Mouse (Mus musculus) frontal cortex, adult 2 months (tissue): Measurements from ENCODE around the gene Gm20388. TPM values are rescaled to one million over a fixed set of nuclear protein-coding genes. Genes with fewer than 3 reads are reported as not detected.

Experiments used
- DNase-seq, 2 experiments: peaks; one replicate each; pipeline ENCODE4 v3.0.0; 2022; ENCODE audit warnings: low spot score in 1 of 2; ENCODE audit errors: extremely low spot score in 1 of 2
- polyA plus RNA-seq: library from polyadenylated mRNA; depleted of rRNA; stranded (reverse); fragments of >200 nt; gene quantifications from 2 replicates; pipeline ENCODE4 v1.2.3, GENCODE M21; 2012

The Gm20388 gene
- polyA plus RNA-seq, 1 experiment: 22.2 TPM

DNA sequence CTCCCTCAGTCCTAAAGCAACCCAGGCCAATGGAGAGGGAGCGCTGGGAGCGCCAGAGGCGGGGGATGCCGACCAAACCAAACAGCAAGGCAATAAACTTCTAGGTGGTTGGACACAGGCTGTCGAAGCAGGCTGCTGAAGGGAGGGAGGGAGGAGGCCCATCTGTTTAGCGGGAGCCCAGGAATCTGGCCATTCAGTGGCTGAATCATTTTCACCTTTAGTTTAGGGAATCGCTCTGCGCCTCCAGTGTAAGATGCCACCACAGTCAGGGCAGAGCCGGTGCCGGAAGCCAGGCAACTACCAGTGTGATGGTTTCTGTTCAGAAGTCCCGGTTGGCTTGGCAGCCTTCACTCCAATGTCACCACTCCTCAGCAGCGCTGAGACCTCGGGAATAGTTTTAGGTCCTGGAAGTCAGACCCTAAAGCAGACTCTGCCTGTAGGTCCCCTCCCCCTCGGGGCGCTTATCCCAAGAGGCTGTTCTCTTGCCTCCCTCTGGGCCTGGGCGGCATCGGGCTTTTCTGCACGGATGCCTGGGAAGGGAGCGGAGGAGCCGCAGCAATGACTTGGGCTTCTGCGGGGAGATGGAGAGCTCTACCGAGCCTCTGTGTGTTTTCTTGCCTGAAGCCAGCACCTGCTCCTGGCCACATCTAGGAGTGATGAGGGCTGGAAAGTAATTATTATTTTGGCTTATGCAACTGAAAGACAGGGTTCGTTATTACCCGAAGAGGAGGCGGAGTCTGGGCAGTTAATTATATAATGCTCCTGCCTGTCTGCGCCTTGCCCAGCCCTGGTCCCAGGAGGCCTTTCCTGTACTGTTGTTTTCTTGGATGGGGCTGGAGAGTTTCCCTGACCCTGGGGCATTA lies 1821.1 kb downstream of the Gm20388 start:
- DNase-seq: peak; percentile 55 to 75

GRCm38 (mm10) chr8:121732334-121732665 lies 1821.7 kb downstream of the Gm20388 start:
- no peak for DNase-seq

DNA sequence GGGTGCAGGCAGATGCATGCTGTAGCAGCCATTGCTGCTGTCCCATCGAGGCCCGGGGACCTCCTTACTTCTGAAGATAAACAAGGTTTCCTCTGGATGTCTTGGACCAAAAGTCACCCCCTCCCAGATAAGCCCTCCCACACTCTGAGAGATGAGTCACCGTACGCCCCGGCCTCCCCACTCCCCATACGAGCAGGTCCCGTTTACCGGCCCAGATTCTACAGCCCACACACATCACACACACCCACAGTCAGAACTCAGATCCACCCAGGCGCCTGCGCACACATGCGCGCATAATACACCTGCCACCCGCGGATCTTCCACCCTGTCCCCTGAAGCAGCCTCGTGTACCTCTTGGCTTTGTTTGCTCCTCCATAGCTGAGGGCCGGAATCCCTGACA lies 1823.6 kb downstream of the Gm20388 start:
- peak; percentile 69 to 85 for DNase-seq

GRCm38 (mm10) chr8:121736236-121736635 lies 1825.6 kb downstream of the Gm20388 start:
- DNase-seq: no peak

DNA sequence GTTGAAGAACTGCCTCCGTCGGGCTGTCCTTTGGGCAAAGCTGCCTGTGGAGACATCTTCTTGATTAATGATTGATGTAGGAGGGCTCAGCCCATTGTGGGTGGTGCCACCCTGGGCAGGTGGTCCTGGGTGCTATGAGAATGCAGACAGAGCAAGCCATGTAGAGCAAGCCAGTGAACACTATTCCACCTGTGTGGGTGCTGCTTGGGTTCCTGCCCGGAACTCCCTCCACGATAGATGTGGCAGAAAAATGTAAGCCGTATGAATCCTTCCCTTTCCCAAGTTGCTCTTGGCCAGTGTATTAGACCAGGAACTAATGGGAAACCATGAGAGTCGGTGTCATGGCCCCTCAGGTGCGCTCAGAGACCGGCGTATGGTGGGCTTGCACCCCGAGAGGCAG lies 1830.1 kb downstream of the Gm20388 start:
- no peak for DNase-seq

- no peak for DNase-seq
Measured at GRCm38 (mm10) chr8:121749501-121749900, 1838.9 kb downstream of the Gm20388 start.

- no peak for DNase-seq
Measured at GRCm38 (mm10) chr8:121750512-121750911, 1839.9 kb downstream of the Gm20388 start.

DNA sequence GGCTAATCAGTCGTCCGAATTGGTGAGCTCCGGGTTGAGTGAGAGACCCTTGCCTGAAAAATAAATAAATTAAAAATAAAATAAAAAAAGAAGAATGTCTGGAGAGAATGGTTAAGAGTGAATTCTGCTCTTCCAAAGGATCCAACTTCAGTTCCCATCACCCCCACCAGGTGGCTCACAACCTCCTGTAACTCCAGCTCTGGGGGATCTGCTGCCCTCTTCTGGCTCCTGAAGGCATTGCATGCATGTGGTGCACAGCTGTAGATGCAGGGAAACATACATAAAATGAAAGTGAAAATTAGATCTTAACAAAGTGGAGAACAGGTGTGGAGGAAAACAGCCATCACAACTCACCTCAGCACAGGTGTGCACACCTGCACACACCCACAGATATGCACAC lies 1840.8 kb downstream of the Gm20388 start:
- peak in 1 of 2 experiments; percentile 83 for DNase-seq

DNA sequence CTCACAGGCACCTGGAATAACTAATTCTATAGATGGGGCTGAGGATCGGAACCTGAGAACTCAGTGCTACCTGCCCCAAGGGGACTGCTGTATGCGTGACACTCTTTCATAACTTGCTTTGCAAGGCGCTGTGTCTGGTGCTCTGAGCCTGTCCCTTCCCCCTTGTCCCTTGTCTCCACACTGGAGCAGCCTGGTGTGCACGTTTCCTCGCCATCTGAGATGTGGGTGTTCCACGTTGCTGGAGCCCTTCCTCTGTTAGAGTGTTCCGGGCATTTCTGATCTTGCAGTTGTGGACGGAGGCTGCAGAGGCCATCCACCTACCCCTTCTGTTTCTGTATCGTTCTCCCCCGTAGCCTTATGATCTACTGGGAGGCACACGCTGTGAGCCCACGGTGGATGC lies 1847.8 kb downstream of the Gm20388 start:
- no peak for DNase-seq

DNA sequence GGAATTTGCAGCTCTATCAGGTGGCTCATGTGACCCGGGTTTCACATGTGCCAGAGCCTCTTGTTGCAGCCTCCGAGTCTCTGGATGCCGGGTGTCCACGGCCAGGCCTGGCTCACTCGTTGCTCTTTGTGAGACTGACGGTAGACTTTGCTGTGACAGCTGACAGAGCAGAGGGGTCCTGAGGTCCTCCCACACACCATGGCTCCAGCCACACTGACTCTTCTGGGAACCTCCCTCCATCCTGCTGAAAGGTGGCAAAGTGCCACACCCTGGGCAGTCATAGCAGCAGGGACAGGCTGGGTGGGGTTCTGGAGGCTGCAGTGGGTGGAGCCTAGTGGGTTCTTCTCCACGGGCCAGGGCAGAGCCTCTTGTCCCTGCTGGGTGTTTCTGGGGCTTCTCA lies 1849.8 kb downstream of the Gm20388 start:
- DNase-seq: no peak

DNA sequence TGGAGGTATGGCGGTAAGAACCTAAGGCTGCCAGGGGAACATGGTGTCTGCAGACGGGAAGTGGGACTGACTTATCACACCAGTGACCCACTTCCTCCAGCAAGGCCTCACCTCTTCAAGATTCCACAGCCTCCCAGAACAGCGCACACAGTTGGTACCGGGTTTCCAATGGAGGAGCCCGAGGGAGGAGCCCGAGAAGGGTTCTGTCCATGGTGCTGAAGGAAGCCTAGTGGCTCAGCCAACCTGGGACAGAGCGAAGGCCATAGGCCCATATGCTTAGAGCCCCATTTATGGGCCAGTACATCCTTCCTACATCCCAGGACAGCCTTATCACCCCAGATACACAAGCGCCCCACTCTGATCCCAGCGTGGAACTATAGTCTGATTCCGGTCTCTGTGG lies 1850.8 kb downstream of the Gm20388 start:
- DNase-seq: no peak

DNA sequence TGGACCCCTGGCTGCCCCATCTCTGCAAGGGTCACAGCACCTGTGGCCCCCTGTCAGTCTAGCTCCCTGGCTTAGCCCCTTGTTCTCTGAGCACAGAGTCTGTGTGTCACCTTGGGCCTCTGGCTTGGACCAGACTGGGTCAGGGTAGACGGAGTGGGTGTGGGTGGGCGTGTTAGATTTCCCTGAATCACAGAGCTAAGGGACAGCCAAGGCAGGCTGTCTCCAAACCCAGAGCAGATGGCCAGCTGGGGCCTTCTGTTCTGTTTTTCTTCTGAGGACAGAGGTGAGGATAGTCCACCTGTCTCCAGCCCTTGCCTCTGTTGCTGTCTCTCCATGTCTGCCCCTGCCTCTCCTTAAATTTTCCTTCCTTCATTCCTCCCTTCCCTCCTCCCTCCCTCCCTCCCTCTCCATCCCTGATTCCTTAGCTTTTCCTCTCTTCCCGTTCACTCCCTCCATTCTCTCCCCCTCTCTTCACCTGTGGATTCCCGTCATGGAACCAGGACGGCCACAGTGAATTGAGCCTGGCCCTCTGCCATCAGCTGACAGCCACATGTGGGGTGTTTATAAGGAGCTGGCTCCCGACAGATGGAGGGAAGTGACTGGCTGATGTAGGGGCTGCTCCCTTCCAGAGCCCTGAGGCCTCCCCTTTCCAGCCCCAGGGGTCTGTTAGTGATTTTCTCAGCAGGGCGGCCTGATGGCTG lies 1852.5 kb downstream of the Gm20388 start:
- peak in 1 of 2 experiments; percentile 38 for DNase-seq

- DNase-seq: no peak
Measured at GRCm38 (mm10) chr8:121763700-121764013, 1853.0 kb downstream of the Gm20388 start.

DNA sequence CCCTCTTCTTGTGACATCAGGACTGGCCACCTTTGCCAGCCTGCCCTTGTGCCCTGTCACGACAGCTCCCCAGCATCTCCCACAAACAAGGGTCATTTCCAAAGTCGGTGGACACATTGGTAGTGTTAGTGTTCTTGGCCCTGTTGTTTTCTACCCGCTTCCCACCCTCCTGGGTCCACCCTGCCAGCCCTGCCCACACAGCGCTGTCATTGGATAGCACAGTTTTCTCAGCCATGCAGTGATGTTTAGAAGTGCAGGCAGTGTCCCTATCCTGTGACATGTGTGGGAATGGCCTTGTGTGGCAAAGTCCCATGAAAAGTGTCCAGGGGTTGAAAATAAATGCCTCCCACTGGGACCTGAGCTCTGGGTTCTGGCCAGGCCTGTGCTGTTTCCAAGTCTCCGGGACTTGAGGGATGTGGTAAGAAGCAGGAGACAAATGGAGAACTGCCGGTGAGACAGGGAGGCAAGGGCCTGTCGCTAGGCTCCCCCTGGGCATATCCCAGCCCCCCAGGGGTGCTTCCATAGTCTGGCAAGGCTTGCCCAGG lies 1855.0 kb downstream of the Gm20388 start:
- DNase-seq: peak in 1 of 2 experiments; percentile 44

GRCm38 (mm10) chr8:121769095-121769494 lies 1858.5 kb downstream of the Gm20388 start:
- no peak for DNase-seq

DNA sequence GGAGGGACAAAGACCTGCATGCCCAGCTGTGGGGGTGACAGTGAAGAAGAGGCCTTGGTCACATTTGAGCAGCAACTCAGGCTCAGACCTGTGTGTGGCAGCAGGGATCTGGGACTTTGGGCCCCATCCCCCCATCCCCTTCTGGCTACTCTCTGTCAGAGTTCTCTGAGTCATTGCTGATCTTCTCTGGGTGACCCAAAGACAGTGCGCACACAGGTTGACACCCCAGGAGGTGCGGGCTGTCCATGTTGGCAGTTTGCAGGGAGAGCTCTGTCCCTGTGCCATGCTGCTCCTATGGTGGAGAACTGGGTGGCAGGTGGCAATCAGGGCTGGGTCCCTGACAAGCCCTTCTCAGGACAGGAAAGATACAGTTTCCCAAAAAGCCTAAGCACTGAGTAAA lies 1859.0 kb downstream of the Gm20388 start:
- no peak for DNase-seq

- peak; percentile 50 to 62 for DNase-seq
Measured at GRCm38 (mm10) chr8:121770845-121771752, 1860.5 kb downstream of the Gm20388 start.

- DNase-seq: no peak
Measured at GRCm38 (mm10) chr8:121773876-121774275, 1863.2 kb downstream of the Gm20388 start.

DNA sequence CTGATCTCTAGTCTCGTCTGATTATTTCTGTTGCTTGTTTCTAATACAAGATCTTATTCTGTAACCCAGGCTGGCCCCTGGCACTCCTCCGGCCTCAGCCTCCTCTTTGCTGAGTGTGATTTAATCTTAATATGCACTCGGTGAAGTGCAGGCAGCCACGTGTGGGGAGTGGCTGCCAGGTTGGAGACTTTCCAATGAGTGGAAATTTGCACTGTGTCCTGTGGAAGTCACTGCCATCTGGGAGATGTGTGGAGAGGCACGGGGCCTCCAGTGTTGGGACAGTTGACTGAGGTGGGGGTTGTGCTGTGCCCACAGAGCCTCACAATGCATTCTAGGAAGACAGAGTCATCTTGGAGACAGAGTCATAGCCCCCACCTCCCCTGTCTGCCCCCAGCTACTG lies 1871.9 kb downstream of the Gm20388 start:
- no peak for DNase-seq

- DNase-seq: peak; percentile 69 to 78
Measured at GRCm38 (mm10) chr8:121786542-121786941, 1875.9 kb downstream of the Gm20388 start.

DNA sequence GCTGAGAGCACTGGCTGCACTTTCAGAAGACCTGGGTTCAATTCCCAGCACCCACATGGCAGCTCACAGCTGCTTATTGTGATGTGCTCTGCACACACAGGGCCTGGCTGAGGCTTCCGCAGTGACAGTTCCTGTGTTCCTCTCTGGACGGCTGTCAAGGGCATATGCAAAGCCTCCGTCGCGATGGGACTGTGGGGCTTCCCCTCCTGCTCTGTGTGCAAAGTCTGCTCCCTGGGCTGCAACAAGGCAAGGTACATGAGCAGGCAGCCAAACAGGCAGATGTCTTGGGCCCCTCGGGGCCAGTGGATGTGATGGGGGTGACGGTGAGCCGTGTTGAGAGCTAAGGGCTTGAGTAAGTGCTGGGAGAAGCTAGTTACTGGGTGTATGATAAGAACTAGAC lies 1878.1 kb downstream of the Gm20388 start:
- no peak for DNase-seq
